Mouse (Mus musculus): ENCODE measurements around the gene 2810006K23Rik. TPM values are rescaled to one million over a fixed set of nuclear protein-coding genes. Genes with fewer than 3 reads are reported as not detected.
A peak's percentile ranks its signal among the peaks of the same experiment; 100 is the strongest.
"Not testable (repeated sequence)": the region's sequence is repeated elsewhere in the genome, so short reads cannot be mapped to it uniquely, and the experiment has no call there.

Gene 2810006K23Rik
- total RNA-seq, 2 experiments from 2014 or later = 5.1 to 8.4 TPM

- not testable (repeated sequence) for ATAC-seq (replicated peaks; ENCODE audit: low FRiP score, poor library complexity, severe bottlenecking)
Observed at GRCm38 (mm10) chr5:124341753-124342339, 14.0 kb downstream of the 2810006K23Rik start.

DNA sequence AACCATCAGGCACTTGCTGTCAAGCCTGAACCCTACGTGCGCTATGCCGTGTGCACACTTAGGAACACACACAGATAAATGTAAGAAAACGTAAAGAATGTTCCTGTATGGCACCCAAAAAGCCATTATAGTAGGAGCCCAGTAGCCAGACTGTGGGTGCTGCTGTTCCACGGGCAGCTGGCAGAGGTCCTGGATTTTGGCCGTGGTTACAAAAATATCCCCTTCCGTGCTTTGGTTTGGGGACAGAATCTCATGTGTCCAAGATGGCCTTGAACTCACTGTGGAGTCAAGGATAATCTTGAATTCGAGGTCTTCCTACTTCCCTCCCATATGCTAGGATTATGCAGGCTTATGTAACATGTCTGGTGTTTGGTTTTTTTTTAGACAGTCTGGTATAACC, 15.0 kb downstream of the 2810006K23Rik start:
- ATAC-seq (replicated peaks; ENCODE audit: low FRiP score, poor library complexity, severe bottlenecking) = no peak

- no peak for ATAC-seq (replicated peaks; ENCODE audit: low FRiP score, poor library complexity, severe bottlenecking)
Observed at GRCm38 (mm10) chr5:124349196-124349595, 21.3 kb downstream of the 2810006K23Rik start.

DNA sequence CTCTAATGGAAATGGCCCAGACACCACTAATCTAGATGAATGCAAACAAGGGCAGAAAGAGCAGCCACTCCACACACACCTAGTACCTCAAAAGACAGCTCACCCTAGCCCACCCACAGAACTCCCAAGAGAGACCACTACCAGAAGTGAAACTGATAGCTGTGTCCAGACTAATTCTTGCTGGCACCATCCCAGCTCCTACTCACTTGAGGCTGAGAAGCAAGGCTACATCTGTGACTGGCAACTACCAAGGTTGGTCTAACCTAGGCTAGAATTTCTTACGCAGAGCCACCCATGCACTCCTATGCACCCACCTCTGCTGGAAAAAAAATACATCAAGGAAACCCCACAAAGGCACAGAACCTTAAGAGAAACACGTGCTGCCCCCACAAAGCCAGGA, 22.5 kb downstream of the 2810006K23Rik start:
- ATAC-seq (replicated peaks; ENCODE audit: low FRiP score, poor library complexity, severe bottlenecking) = no peak

DNA sequence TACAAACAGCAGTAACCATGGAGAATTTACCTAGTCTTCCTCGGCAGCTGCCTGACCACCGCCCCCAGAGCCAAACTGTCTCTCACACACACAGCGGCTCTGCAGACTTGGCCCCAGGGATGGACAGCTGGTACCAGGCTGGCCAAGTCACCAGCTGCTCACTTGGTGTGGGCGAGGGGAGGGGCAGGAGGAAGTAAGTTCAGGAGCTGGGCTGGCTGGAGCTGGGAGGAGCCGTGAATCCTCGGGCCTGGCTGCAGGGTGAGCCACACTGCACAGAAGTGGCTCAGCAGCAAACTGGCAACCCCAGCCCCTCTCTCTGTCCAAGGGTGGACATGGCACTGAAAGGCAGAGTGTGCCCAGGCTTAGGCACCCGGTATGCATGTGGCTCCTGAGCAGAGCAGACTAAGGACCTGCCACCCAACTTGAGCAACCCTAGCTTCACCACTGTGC, 23.2 kb downstream of the 2810006K23Rik start:
- no peak for ATAC-seq (replicated peaks; ENCODE audit: low FRiP score, poor library complexity, severe bottlenecking)

GRCm38 (mm10) chr5:124351604-124352003, 23.7 kb downstream of the 2810006K23Rik start:
- no peak for ATAC-seq (replicated peaks; ENCODE audit: low FRiP score, poor library complexity, severe bottlenecking)

DNA sequence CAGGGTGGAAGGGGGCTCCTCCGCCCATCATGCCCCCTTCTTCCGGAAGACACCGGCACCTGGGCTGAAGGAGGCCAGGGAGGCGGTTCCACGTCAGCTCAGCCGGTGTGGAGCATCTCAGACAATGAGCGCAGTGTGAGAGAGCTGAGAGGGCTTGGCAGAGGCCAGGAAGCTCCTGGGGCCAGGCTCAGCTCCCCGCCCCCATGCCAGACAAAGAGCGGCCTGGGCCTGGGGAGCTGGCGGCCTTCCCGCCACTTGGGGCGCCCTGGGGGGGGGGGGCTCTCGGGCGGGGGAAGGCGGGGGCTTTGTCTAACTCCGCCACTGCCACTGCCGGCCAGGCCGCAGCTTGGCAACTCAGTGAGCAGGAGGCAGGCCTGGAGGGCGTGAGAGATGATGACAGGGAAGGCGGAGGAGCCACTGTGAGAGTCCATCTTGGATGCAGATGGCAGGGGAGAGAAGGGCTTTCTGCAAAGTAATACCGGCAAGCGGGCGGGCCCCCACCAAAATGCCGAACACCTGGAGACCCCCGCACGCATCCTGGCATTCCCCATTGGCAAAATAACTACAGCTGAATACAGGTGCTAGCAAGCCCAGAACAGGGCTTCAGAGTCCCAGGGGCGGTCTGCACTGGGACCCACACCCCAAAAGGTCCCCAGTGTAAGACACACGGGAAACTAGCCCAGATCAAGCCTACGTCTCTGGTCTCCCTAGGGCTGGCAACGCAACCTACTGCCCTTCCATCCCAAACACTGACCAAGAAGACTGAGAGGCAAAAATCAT, 24.4 kb downstream of the 2810006K23Rik start:
- 0 out of 2 replicates have a peak, but pooled peaks have one; percentile 30 for ATAC-seq (replicated peaks; ENCODE audit: low FRiP score, poor library complexity, severe bottlenecking)

GRCm38 (mm10) chr5:124353011-124353725, 25.3 kb downstream of the 2810006K23Rik start:
- no peak for ATAC-seq (replicated peaks; ENCODE audit: low FRiP score, poor library complexity, severe bottlenecking)

- peak; percentile 61 for ATAC-seq (replicated peaks; ENCODE audit: low FRiP score, poor library complexity, severe bottlenecking)
Observed at GRCm38 (mm10) chr5:124353726-124354547, 26.0 kb downstream of the 2810006K23Rik start.

GRCm38 (mm10) chr5:124354574-124355424, 26.9 kb downstream of the 2810006K23Rik start:
- peak; percentile 33 for ATAC-seq (replicated peaks; ENCODE audit: low FRiP score, poor library complexity, severe bottlenecking)

GRCm38 (mm10) chr5:124355425-124355959, 27.6 kb downstream of the 2810006K23Rik start:
- no peak for ATAC-seq (replicated peaks; ENCODE audit: low FRiP score, poor library complexity, severe bottlenecking)

- ATAC-seq (replicated peaks; ENCODE audit: low FRiP score, poor library complexity, severe bottlenecking) = no peak
Observed at GRCm38 (mm10) chr5:124356695-124357094, 28.8 kb downstream of the 2810006K23Rik start.

DNA sequence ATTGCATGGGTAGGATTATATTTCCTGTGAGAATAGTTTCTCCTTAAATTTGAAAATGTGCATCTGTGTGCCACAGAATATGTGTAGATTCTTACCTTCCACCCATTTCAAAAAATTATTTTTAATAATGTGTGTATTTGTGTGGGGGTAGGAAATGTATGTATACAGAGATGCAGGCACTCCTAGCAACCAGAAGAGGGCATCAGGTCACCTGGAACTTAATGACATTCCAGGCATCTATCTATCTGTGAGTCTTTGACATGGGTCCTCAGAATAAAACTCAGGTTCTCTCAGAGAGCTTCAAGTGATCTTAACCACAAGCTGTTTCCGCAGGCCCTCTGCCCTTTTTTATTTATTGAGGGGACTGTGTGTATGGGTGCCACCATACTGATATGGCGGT, 31.8 kb downstream of the 2810006K23Rik start:
- peak; percentile 71 for ATAC-seq (replicated peaks; ENCODE audit: low FRiP score, poor library complexity, severe bottlenecking)

GRCm38 (mm10) chr5:124362982-124363381, 35.1 kb downstream of the 2810006K23Rik start, which contains the start of gene Cdk2ap1:
TSS of gene Cdk2ap1 (minus strand) at chr5:124363082.
- ATAC-seq (replicated peaks; ENCODE audit: low FRiP score, poor library complexity, severe bottlenecking) = not testable (repeated sequence)

DNA sequence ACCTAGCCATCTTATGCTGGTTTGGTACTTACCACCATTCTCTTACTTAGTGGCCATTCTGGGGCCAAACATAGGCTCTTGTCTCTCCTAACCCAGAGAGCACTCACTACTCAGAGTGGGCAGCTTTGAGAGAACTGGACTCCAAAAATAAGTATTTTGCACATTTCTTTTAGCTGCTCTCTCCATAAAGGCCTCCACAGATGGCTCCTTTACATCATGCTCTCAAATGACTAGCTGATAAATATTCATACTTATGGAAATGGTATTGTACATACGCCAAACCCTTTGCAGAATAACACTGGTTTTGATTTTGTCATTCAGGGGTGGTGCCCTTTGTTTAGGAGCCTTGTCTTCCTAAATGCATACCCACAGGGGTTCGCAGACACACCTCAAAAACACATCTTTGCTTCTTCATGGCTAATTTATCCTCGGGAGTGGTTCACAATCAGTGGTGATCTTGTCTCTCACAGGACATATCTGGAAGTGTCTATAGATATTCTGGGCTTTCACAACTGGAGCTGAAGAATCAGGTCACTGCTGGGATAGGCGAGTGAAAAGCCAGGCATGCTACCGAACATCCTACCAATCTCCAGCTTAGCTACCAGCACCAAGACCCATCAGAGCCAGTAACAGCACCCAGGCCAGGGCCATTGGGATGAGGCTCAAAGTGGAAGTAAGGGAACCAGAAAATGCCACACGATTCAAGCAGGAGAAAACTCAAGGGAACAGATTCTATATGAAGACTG, 36.5 kb downstream of the 2810006K23Rik start:
- no peak for ATAC-seq (replicated peaks; ENCODE audit: low FRiP score, poor library complexity, severe bottlenecking)

- no peak for ATAC-seq (replicated peaks; ENCODE audit: low FRiP score, poor library complexity, severe bottlenecking)
Observed at GRCm38 (mm10) chr5:124365754-124366153, 37.9 kb downstream of the 2810006K23Rik start.

DNA sequence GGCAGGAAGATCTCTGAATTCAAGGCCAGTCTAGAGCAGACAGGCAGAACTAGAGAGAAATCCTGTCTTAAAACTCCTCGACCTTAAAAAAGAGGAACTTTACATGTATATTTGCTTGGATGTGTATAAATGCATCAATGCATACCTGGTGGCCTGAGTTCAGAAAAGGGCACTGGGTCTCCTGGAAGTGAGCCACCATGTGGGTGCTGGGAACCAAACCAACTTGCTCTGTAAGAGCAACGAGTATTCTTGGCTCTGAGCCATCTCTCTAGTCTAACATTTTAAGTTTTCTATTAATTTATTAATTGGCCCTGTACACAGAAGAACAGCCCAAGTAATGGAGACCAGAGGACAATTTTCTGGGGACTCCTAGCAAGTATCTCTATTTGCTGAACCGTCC, 38.8 kb downstream of the 2810006K23Rik start:
- ATAC-seq (replicated peaks; ENCODE audit: low FRiP score, poor library complexity, severe bottlenecking) = no peak

- no peak for ATAC-seq (replicated peaks; ENCODE audit: low FRiP score, poor library complexity, severe bottlenecking)
Observed at GRCm38 (mm10) chr5:124374298-124374697, 46.4 kb downstream of the 2810006K23Rik start.

Measured in erythroid progenitor cell, adult 5-6 weeks (primary cell).